Mouse (Mus musculus): ENCODE measurements around the gene Il2ra. TPM values are rescaled to one million over a fixed set of nuclear protein-coding genes. Genes with fewer than 3 reads are reported as not detected.
"Not testable (repeated sequence)": the region's sequence is repeated elsewhere in the genome, so short reads cannot be mapped to it uniquely, and the experiment has no call there.

The Il2ra gene
- 1 to 10 TPM in 1 of 2 experiments, under 1 TPM in 1; 0.64 to 1.0 TPM for total RNA-seq (2021)

GRCm38 (mm10) chr2:11642451-11642941, at the start of gene Il2ra:
Gene Il2ra (plus strand): TSS chr2:11642807.
- no peak for DNase-seq (ENCODE audit: low spot score)
- intact Hi-C loops (cut with DNase I) = no loop called here

- intact Hi-C loops (cut with DNase I) = no loop called here
- DNase-seq (ENCODE audit: low spot score) = no peak
Measured at GRCm38 (mm10) chr2:11596690-11597089, 45.9 kb upstream of the Il2ra start.

GRCm38 (mm10) chr2:11597906-11598305, 44.7 kb upstream of the Il2ra start:
- DNase-seq (ENCODE audit: low spot score) = no peak
- intact Hi-C loops (cut with DNase I) = no loop called here

GRCm38 (mm10) chr2:11601795-11602194, 40.8 kb upstream of the Il2ra start:
- intact Hi-C loops (cut with DNase I) = loop anchor here (5.0 kb wide), 4 partner anchors 49 to 176 kb away; partner anchors contain the start of genes Ankrd16, Fbh1, Il15ra and Pfkfb3
- DNase-seq (ENCODE audit: low spot score) = no peak

- intact Hi-C loops (cut with DNase I) = loop anchor here (5.0 kb wide), 4 partner anchors 50 to 175 kb away; partner anchors contain the start of genes Ankrd16, Fbh1, Il15ra and Pfkfb3
- DNase-seq (ENCODE audit: low spot score) = peak; percentile 87
Measured at GRCm38 (mm10) chr2:11602506-11603489, 39.8 kb upstream of the Il2ra start.

- no peak for DNase-seq (ENCODE audit: low spot score)
- intact Hi-C loops (cut with DNase I) = loop anchor here (5.0 kb wide), 4 partner anchors 52 to 173 kb away; partner anchors contain the start of genes Ankrd16, Fbh1, Il15ra and Pfkfb3
Measured at GRCm38 (mm10) chr2:11604053-11604452, 38.6 kb upstream of the Il2ra start, which contains the start of gene Rbm17. Gene Rbm17 (minus strand): TSS chr2:11604153.

GRCm38 (mm10) chr2:11604911-11605310, 37.7 kb upstream of the Il2ra start:
- intact Hi-C loops (cut with DNase I) = loop anchor here (5.0 kb wide), 4 partner anchors 53 to 172 kb away; partner anchors contain the start of genes Ankrd16, Fbh1, Il15ra and Pfkfb3
- DNase-seq (ENCODE audit: low spot score) = no peak

- intact Hi-C loops (cut with DNase I) = not testable (repeated sequence)
Measured at GRCm38 (mm10) chr2:11606718-11607117, 35.9 kb upstream of the Il2ra start.

GRCm38 (mm10) chr2:11612939-11613338, 29.7 kb upstream of the Il2ra start:
- intact Hi-C loops (cut with DNase I); DNase-seq (ENCODE audit: low spot score): not testable (repeated sequence)

More at GRCm38 (mm10) chr2:11606718-11607117, 35.9 kb upstream of the Il2ra start:
- DNase-seq (ENCODE audit: low spot score) = not testable (repeated sequence)

GRCm38 (mm10) chr2:11616846-11617245, 25.8 kb upstream of the Il2ra start:
- no peak for DNase-seq (ENCODE audit: low spot score)
- intact Hi-C loops (cut with DNase I) = no loop called here

GRCm38 (mm10) chr2:11619598-11619997, 23.0 kb upstream of the Il2ra start:
- DNase-seq (ENCODE audit: low spot score) = no peak
- intact Hi-C loops (cut with DNase I) = no loop called here

- no peak for DNase-seq (ENCODE audit: low spot score)
- intact Hi-C loops (cut with DNase I) = no loop called here
Measured at GRCm38 (mm10) chr2:11623173-11623572, 19.4 kb upstream of the Il2ra start.

- intact Hi-C loops (cut with DNase I) = no loop called here
- no peak for DNase-seq (ENCODE audit: low spot score)
Measured at GRCm38 (mm10) chr2:11623726-11624125, 18.9 kb upstream of the Il2ra start.

- DNase-seq (ENCODE audit: low spot score) = no peak
- intact Hi-C loops (cut with DNase I) = no loop called here
Measured at GRCm38 (mm10) chr2:11625890-11626289, 16.7 kb upstream of the Il2ra start, which contains the start of gene Gm17490. Gene Gm17490 (minus strand): TSS chr2:11626264.

- DNase-seq (ENCODE audit: low spot score) = no peak
- intact Hi-C loops (cut with DNase I) = no loop called here
Measured at GRCm38 (mm10) chr2:11635035-11635434, 7.6 kb upstream of the Il2ra start.

GRCm38 (mm10) chr2:11635471-11636137, 7.0 kb upstream of the Il2ra start:
- DNase-seq (ENCODE audit: low spot score) = no peak
- intact Hi-C loops (cut with DNase I) = no loop called here

- intact Hi-C loops (cut with DNase I) = no loop called here
- DNase-seq (ENCODE audit: low spot score) = no peak
Measured at GRCm38 (mm10) chr2:11636138-11636480, 6.5 kb upstream of the Il2ra start.

- intact Hi-C loops (cut with DNase I) = no loop called here
- no peak for DNase-seq (ENCODE audit: low spot score)
Measured at GRCm38 (mm10) chr2:11637115-11637514, 5.5 kb upstream of the Il2ra start.

GRCm38 (mm10) chr2:11644057-11644456, 1.4 kb downstream of the Il2ra start:
- intact Hi-C loops (cut with DNase I) = no loop called here
- no peak for DNase-seq (ENCODE audit: low spot score)

- no peak for DNase-seq (ENCODE audit: low spot score)
- intact Hi-C loops (cut with DNase I) = no loop called here
Measured at GRCm38 (mm10) chr2:11645297-11645696, 2.7 kb downstream of the Il2ra start.
